Mouse (Mus musculus) lung, embryonic 15.5 days (tissue): ENCODE results near the gene Ndufs3. TPM values are rescaled to one million over a fixed set of nuclear protein-coding genes. Genes with fewer than 3 reads are reported as not detected.

Source experiments
- ATAC-seq: fragments of 200-750 bp; cut with Nextera tagmentation; 2 replicates; pipeline ENCODE4 v1.8.0; 2017; ENCODE audit warnings: moderate number of reproducible peaks, borderline replicate concordance; ENCODE audit not compliant: low FRiP score, low TSS enrichment; ENCODE audit errors: extremely low read depth
- H3K27ac ChIP-seq: fragments of 300-500 bp; sonication (generic); 2 replicates; pipeline ENCODE4 v1.5.1; 2015; ENCODE audit warnings: moderate library complexity, mild to moderate bottlenecking, inconsistent platforms
- H3K27me3 ChIP-seq: fragments of 300-500 bp; sonication (generic); 2 replicates; pipeline ENCODE4 v1.6.1; 2015; ENCODE audit warnings: inconsistent platforms
- H3K36me3 ChIP-seq: fragments of 300-500 bp; sonication (generic); 2 replicates; pipeline ENCODE4 v1.6.1; 2015; ENCODE audit warnings: inconsistent platforms
- H3K4me1 ChIP-seq: fragments of 300-500 bp; sonication (generic); 2 replicates; pipeline ENCODE4 v1.6.1; 2015; ENCODE audit warnings: inconsistent platforms
- H3K4me2 ChIP-seq: fragments of 300-500 bp; sonication (generic); 2 replicates; pipeline ENCODE4 v1.6.1; 2015; ENCODE audit warnings: inconsistent platforms, mild to moderate bottlenecking, moderate library complexity
- H3K4me3 ChIP-seq: fragments of 300-500 bp; sonication (generic); 2 replicates; pipeline ENCODE4 v1.5.1; 2015; ENCODE audit warnings: mild to moderate bottlenecking, inconsistent platforms
- H3K9ac ChIP-seq: fragments of 300-500 bp; sonication (generic); 2 replicates; pipeline ENCODE4 v1.6.1; 2015; ENCODE audit warnings: inconsistent platforms
- H3K9me3 ChIP-seq: fragments of 300-500 bp; sonication (generic); 2 replicates; pipeline ENCODE4 v1.6.1; 2016; ENCODE audit warnings: inconsistent platforms
- WGBS: fragments of 180-500 bp; shearing (Covaris S2); methylation state at CpG from one replicate; pipeline ENCODE4 v1.1.7; 2015; 5-methylcytosine and 5-hydroxymethylcytosine counted together
- polyA plus RNA-seq: library from polyadenylated mRNA; unstranded; fragments of >200 nt; fragmentation: Nextera tagmentation; extraction: Ambion mirVana; gene quantifications from 2 replicates; pipeline ENCODE4 v1.2.1, GENCODE M21; 2015

The Ndufs3 gene
- polyA plus RNA-seq = 199 and 207 TPM in 2 replicates

DNA sequence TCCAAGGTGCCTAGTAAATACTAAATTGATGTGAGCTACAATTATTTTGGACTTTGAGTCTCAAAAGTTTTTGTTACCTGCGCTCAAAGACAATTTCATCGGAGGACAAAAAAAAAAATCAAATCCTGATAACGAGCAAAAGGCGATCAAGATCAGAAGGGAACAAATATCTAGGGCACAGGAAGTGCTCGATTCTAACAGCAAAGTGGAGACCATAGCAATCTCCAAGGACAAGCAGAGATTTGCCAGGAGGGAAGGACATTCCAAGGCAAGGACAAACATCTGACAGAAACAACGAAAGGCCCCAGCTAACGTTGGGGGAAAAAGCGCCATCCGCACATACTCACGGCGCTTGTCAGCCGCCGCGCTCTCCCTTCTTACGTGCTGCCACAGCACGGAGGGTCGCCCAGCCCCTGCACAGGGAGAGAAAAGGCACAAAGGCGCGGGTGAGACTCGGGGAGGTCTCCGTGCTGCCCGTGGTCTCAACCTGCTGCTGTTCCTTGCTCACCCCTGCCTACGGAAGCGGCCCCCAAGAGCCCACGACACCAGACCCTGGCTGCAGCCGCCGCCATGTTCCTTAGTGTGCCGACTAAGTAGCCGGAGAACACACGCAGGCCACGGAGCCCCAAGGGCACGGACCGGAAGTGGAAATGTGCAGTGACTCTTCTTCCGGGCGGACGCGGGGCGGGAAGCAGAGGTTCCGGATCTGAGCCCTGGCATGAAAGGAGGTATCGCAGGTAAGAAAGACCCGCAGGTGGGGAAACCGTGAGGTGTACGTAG is at the start of gene Ndufs3, which contains the start of gene Kbtbd4:
Ndufs3 (minus strand) TSS at position 752 of the 780 bp plus-strand sequence.
Kbtbd4 (plus strand) TSS at position 665 of the 780 bp plus-strand sequence.
- peaks cover 24% of the 10 kb centered on the region for H3K4me1 ChIP-seq
- peak; percentile 89; the same call in 1 of the 2 replicates for ATAC-seq
- H3K27ac ChIP-seq = peak within 1 kb of the TSS; percentile 93
- H3K9ac ChIP-seq = peak within 1 kb of the TSS; percentile 95
- H3K4me2 ChIP-seq = peak within 1 kb of the TSS; percentile 64
- H3K36me3 ChIP-seq = peaks cover 46% of the 10 kb centered on the region
- H3K4me3 ChIP-seq = peak within 1 kb of the TSS; percentile 94
- no peaks in the 10 kb centered on the region for H3K27me3 ChIP-seq
- under 1% methylated on average over 39 of the region's 43 CpGs for WGBS
- no peaks in the 10 kb centered on the region for H3K9me3 ChIP-seq

DNA sequence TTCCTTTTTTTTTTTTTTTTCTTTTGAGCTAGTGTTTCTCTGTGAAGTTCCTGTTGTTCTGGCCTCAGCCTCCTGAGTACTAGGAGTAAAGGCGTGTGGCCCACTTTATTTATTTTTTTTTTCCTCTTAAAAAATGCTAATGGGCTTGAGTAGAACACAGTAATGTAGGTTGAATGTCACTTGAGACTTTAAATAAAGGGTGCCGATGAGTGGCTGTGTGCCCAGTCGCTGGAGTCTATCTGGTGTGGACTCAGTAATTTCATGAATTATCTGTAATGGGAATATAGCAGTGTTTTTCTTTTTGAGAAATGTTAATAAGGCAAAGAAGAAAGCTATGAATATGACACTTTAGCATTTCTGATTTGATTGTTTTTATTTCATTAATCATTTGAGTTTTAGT is 48.8 kb upstream of the Ndufs3 start:
- no peaks in the 10 kb centered on the region for H3K4me1 ChIP-seq
- H3K4me2 ChIP-seq = no peak overlapping the region
- H3K4me3 ChIP-seq = no peak overlapping the region
- 47% methylated on average over 3 of the region's 3 CpGs for WGBS
- no peaks in the 10 kb centered on the region for H3K27me3 ChIP-seq
- no peak overlapping the region for H3K9ac ChIP-seq
- no peak overlapping the region for H3K27ac ChIP-seq
- H3K9me3 ChIP-seq = no peaks in the 10 kb centered on the region
- ATAC-seq = no peak
- H3K36me3 ChIP-seq = peaks cover 3% of the 10 kb centered on the region; the same call in 1 of the 2 replicates

DNA sequence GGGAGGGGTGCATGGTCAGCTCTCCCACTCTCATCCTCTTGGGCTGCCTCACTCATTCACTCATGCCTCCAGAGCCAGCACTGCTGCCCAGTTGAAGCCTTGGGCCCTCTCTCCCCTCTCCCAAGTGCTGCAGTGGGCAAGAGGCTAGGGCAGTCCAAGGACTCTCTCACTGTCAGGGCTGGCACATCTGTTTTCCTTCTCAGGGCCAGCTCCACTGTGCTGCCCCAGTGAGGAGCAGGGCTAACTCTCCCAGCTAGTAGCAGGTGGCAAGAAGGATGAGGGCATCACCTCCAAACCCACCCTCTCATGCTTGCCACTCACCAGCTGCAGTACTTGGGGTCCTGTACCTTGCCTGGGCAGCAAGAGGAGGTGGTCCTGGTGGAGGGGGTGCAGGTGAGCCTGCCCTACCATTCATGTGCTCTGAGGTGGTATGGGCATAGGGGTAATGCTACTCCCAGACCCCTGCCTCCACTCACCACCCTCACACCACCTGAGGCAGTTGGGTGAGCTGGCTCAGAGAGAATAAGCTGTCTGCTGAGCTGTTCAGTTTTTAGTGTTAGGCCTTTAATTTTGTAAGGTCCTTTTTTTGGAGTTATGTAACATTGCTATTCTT is 46.1 kb upstream of the Ndufs3 start:
- no peaks in the 10 kb centered on the region for H3K4me1 ChIP-seq
- no peaks in the 10 kb centered on the region for H3K9me3 ChIP-seq
- no peak overlapping the region for H3K9ac ChIP-seq
- H3K36me3 ChIP-seq = no peaks in the 10 kb centered on the region
- no peaks in the 10 kb centered on the region for H3K27me3 ChIP-seq
- ATAC-seq = peak; percentile 39; the same call in 1 of the 2 replicates
- no peak overlapping the region for H3K27ac ChIP-seq
- H3K4me3 ChIP-seq = no peak overlapping the region
- no peak overlapping the region for H3K4me2 ChIP-seq

DNA sequence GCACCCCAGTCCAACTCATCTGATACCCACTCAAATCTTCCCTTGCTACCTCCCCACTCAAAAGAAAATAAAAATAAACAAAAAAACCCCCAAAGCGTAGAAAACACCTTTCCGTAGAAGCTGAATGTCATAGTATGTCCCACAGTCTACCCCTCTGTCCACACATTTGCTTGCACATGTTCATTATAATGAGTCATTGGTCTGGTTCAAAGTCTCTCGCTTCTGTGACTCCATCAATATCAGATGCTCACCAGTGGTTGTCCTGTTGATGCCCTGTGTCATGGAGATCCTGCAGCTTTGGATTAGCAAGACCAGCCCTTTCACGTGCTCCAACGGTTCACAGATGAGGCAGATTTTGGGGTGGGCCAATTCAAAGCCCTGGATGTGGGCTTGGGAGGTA is 45.5 kb upstream of the Ndufs3 start:
- 82% methylated on average over 5 of the region's 5 CpGs for WGBS
- no peak overlapping the region for H3K4me2 ChIP-seq
- H3K27ac ChIP-seq = no peak overlapping the region
- no peaks in the 10 kb centered on the region for H3K4me1 ChIP-seq
- H3K27me3 ChIP-seq = no peaks in the 10 kb centered on the region
- no peaks in the 10 kb centered on the region for H3K9me3 ChIP-seq
- no peak for ATAC-seq
- no peaks in the 10 kb centered on the region for H3K36me3 ChIP-seq
- no peak overlapping the region for H3K9ac ChIP-seq
- no peak overlapping the region for H3K4me3 ChIP-seq

DNA sequence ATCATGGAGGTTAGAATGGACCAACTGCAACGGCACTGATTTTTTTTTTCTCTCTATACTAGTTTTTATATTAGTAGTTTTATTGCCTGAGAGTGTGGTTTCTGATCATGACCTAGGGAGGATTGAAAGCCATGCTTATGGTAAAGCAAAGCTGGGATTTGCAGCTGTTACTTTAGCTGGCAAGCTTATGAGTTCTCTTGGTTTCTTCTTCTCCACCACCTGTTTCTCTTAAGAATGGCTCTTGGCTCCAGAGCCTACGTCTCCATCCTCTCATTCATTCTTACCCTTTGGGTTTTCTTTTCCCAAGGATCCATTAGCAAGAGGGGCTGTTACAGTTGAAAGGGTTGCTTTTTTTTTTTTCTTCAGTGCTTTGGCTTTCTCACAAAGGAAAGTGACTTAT is 37.1 kb upstream of the Ndufs3 start:
- Histone ChIP-seq H3K27me3 (no peaks in the 10 kb centered on the region), H3K36me3 (no peaks in the 10 kb centered on the region), H3K27ac (no peak overlapping the region), H3K9me3 (no peaks in the 10 kb centered on the region), H3K4me3 (peak overlapping the region; percentile 83), H3K9ac (peak overlapping the region; percentile 87), H3K4me2 (peak overlapping the region; percentile 57), H3K4me1 (peaks cover 19% of the 10 kb centered on the region)
- WGBS = 40% methylated on average over 2 of the region's 2 CpGs
- no peak for ATAC-seq

DNA sequence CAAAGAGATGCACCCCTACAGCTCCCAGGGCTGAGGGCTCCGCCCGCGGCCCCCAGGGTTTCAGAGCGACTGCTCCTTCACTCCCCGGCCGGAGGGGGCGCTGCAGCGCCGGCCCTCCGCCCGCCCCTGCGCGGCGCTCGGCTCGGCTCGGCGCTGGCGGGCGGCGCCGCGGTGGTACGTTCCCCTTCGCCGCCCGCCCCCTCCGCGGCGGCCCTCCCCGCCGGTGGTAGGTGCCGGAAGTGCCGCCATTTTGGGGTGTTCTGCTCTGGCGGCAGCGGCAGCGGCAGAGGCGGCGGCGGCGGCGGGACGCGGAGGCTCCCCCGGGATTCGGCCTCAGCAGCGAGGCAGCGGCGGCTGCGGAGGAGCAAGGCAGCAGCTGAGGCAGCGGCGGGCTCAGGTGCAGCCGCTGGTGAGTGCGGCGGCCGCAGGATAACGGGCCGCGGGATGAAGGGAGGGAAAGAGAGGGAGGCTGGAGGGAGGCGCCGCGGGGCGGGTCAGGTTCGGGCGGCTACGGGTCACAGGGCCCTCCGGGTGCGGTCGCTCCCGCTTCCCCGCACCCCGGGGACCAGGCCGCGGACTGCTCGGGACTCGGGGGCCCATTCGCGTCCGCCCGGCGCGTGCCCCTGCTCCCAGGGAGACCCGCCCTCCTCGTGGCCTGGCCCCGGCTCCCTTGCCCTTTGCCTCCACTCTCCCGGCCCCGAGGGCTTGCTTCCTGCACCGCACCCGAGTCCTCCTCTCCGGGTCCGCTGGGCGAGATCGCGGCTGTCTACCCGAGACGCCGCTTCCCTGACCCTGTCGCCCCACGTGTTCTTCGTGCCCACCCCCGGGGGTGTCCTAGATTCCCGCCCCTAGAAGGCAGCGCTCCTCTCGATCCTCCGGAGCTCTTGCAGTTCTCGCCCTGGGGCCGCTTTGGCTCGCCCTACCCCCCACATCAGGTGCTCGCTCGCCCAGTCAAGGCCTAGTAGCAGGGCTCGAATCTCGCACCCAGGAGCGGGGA is 35.9 kb upstream of the Ndufs3 start, which contains the start of gene Celf1:
Celf1 (plus strand) TSS at position 150 of the 997 bp plus-strand sequence.
- peak within 1 kb of the TSS; percentile 87 for H3K9ac ChIP-seq
- WGBS = under 1% methylated on average over 78 of the region's 113 CpGs
- peak within 1 kb of the TSS; percentile 83 for H3K4me3 ChIP-seq
- no peaks in the 10 kb centered on the region for H3K36me3 ChIP-seq
- peak within 1 kb of the TSS; percentile 57 for H3K4me2 ChIP-seq
- ATAC-seq = peak; percentile 96
- H3K27ac ChIP-seq = peak within 1 kb of the TSS; percentile 95
- H3K9me3 ChIP-seq = no peaks in the 10 kb centered on the region
- H3K4me1 ChIP-seq = peaks cover 19% of the 10 kb centered on the region
- H3K27me3 ChIP-seq = no peaks in the 10 kb centered on the region

DNA sequence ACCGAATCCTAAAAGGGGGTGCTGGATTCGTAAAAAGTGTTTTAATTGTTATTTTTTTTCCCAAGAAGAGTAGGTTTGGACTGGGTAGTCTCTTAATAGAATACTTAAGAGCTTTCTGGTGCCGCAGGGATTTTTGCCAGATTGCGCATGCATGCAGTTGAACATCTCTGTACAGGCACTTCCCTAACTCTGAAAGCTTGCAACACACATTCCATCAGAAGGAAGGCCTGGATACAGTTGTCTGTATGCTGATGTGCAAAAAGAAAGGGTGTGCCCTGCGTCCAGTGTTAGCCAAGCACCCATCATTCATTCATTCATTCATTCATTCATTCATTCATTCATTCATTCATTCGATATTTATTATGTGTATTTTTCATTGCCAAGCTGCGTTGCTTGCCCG is 35.1 kb upstream of the Ndufs3 start:
- H3K4me3 ChIP-seq = peak overlapping the region; percentile 83
- peak overlapping the region; percentile 95 for H3K27ac ChIP-seq
- no peaks in the 10 kb centered on the region for H3K36me3 ChIP-seq
- H3K4me2 ChIP-seq = peak overlapping the region; percentile 57
- ATAC-seq = peak; percentile 44; the same call in 1 of the 2 replicates
- WGBS = 40% methylated on average over 8 of the region's 8 CpGs
- H3K4me1 ChIP-seq = peaks cover 19% of the 10 kb centered on the region
- no peaks in the 10 kb centered on the region for H3K27me3 ChIP-seq
- no peaks in the 10 kb centered on the region for H3K9me3 ChIP-seq
- peak overlapping the region; percentile 87 for H3K9ac ChIP-seq

DNA sequence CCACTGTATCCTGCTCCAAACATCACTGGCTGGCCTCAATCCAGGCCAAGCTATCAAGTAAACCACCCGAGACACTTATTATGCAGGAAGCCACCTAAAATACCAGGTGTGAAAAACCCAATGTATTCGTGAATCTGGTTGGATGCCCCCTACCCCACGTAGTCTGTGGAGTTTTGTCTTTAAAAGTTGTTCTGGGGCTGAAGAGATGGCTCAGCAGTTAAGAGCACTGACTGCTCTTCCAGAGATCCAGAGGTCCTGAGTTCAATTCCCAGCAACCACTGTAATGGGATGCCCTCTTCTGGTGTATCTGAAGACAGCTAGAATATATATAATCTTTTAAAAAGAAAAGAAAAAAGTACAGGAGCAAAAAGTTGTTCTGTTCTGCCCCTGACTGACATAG is 33.7 kb upstream of the Ndufs3 start:
- no peak for ATAC-seq
- no peak overlapping the region for H3K9ac ChIP-seq
- peaks cover 19% of the 10 kb centered on the region for H3K4me1 ChIP-seq
- H3K4me2 ChIP-seq = no peak overlapping the region
- no peaks in the 10 kb centered on the region for H3K9me3 ChIP-seq
- no peak overlapping the region for H3K27ac ChIP-seq
- no peak overlapping the region for H3K4me3 ChIP-seq
- 66% methylated on average over 3 of the region's 3 CpGs for WGBS
- no peaks in the 10 kb centered on the region for H3K27me3 ChIP-seq
- H3K36me3 ChIP-seq = no peaks in the 10 kb centered on the region

DNA sequence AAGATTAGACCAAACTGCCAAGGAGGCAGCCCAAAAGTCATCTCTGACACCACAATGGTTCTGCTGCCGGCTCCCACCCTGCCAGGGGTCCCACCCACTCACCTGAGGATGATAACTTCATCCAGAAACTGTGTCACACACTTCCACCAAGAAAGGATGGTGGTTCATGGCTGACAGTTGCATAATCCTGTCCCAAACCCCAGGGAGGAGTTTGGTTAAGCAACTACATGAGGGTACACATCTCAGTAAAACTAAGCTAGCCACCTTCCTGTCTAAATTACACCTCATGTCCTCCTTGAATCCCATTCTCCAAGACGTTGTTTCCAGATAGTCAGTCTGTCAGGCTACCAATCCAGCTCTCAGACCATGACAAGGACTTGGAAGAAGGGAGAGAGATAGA is 27.6 kb upstream of the Ndufs3 start:
- Histone ChIP-seq H3K9ac (no peak overlapping the region), H3K27me3 (no peaks in the 10 kb centered on the region), H3K9me3 (no peaks in the 10 kb centered on the region), H3K4me2 (no peak overlapping the region), H3K4me1 (no peaks in the 10 kb centered on the region), H3K27ac (no peak overlapping the region), H3K36me3 (no peaks in the 10 kb centered on the region), H3K4me3 (no peak overlapping the region)
- 57% methylated on average over 2 of the region's 2 CpGs for WGBS
- no peak for ATAC-seq

DNA sequence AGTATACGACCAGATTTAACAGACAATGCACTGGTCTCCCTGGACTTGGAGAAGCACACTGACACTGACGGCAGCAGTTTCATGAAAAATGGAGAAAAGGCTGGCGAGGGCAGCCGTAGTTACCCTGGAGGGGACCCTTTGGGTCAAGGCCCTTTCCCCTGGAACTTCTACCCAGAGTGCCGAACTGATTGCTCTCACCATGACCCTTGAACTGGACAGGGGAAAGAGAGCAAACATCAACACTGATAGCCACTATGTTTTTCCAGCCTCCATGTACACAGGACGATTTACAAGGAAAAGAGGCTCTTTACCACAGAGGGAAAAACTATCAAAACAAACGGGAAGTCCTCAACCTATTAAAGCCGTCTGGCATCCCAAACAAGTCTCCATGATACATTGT is 27.2 kb upstream of the Ndufs3 start:
- Histone ChIP-seq H3K27me3 (no peaks in the 10 kb centered on the region), H3K9me3 (no peaks in the 10 kb centered on the region), H3K36me3 (no peaks in the 10 kb centered on the region), H3K4me3 (no peak overlapping the region), H3K9ac (no peak overlapping the region), H3K27ac (no peak overlapping the region), H3K4me2 (no peak overlapping the region), H3K4me1 (no peaks in the 10 kb centered on the region)
- 33% methylated on average over 8 of the region's 8 CpGs for WGBS
- ATAC-seq = no peak

DNA sequence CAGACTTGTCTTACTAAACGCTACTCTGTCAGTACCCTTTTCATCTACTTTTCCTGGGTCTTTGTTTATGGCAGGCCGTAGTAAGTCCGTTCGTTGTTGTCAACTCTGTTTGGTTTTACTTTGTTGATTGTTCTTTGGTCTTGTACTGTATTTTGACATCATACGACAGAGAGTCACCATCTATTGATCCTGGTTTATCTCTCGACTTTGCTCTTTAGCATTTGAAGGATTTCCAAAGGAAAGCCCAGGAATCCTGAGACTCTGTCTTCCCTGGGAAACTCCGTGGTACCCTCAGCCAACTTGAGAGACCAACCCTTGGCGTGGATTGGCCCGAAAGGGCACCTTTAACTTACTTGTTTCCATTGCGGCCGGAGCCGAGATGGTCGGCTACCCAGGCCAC is 23.9 kb upstream of the Ndufs3 start:
- ATAC-seq = no peak
- no peak overlapping the region for H3K4me3 ChIP-seq
- no peak overlapping the region for H3K27ac ChIP-seq
- H3K36me3 ChIP-seq = no peaks in the 10 kb centered on the region
- H3K9ac ChIP-seq = no peak overlapping the region
- H3K4me2 ChIP-seq = no peak overlapping the region
- no peaks in the 10 kb centered on the region for H3K9me3 ChIP-seq
- H3K27me3 ChIP-seq = no peaks in the 10 kb centered on the region
- H3K4me1 ChIP-seq = no peaks in the 10 kb centered on the region
- 81% methylated on average over 13 of the region's 13 CpGs for WGBS
